Mouse (Mus musculus): ENCODE measurements around the gene Hsf5. TPM values are rescaled to one million over a fixed set of nuclear protein-coding genes. Genes with fewer than 3 reads are reported as not detected.

Hsf5 gene
- polyA plus RNA-seq, 1 experiment: not detected

DNA sequence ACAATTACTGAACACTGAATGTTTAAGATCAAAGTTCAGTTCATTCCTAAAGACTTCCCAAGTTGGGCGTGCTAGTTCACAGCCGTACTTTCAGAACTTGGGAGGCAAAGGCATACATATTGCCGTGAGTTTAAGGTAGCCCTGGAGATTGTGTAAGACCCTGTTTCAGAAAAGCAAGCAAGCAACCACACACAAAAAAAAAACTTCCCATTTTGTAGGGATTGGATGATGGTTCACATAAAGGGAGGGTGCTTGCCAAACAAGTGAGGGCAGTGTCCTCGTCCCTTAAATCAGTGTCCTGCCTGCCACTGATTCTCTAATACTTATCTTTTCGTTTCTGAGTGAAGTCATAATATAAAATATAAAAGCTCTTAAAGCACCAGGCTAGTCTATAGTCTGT, 37.7 kb downstream of the Hsf5 start:
- Histone ChIP-seq H3K4me1 (ENCODE audit: control insufficient read depth, insufficient read depth, insufficient read length, low read length) (no peaks in the 10 kb centered on the region), H3K27ac (replicated peaks; ENCODE audit: low read depth, low read length) (no peak overlapping the region), H3K4me3 (ENCODE audit: insufficient read depth, low read depth, low read length) (no peak overlapping the region)

GRCm38 (mm10) chr11:87659216-87659615, 42.3 kb downstream of the Hsf5 start:
- Histone ChIP-seq H3K4me1 (ENCODE audit: control insufficient read depth, insufficient read depth, insufficient read length, low read length) (no peaks in the 10 kb centered on the region), H3K27ac (replicated peaks; ENCODE audit: low read depth, low read length) (no peak overlapping the region), H3K4me3 (ENCODE audit: insufficient read depth, low read depth, low read length) (no peak overlapping the region)

- Histone ChIP-seq H3K4me1 (ENCODE audit: control insufficient read depth, insufficient read depth, insufficient read length, low read length) (no peaks in the 10 kb centered on the region), H3K27ac (replicated peaks; ENCODE audit: low read depth, low read length) (no peak within 1 kb of the TSS), H3K4me3 (ENCODE audit: insufficient read depth, low read depth, low read length) (peak within 1 kb of the TSS; percentile 56)
These were observed 45.4 kb downstream of the Hsf5 start, which contains the start of gene Rnf43 for GRCm38 (mm10) chr11:87662407-87662806. Rnf43 (plus strand) TSS chr11:87662722.

- Histone ChIP-seq H3K4me1 (ENCODE audit: control insufficient read depth, insufficient read depth, insufficient read length, low read length) (no peaks in the 10 kb centered on the region), H3K27ac (replicated peaks; ENCODE audit: low read depth, low read length) (no peak overlapping the region), H3K4me3 (ENCODE audit: insufficient read depth, low read depth, low read length) (peak overlapping the region; percentile 56)
These were observed 45.9 kb downstream of the Hsf5 start for GRCm38 (mm10) chr11:87662822-87663221.

- Histone ChIP-seq H3K4me1 (ENCODE audit: control insufficient read depth, insufficient read depth, insufficient read length, low read length) (no peaks in the 10 kb centered on the region), H3K27ac (replicated peaks; ENCODE audit: low read depth, low read length) (no peak overlapping the region)
These were observed 47.0 kb downstream of the Hsf5 start for GRCm38 (mm10) chr11:87663948-87664347.

GRCm38 (mm10) chr11:87664521-87664920, 47.6 kb downstream of the Hsf5 start:
- no peak overlapping the region for H3K4me3 ChIP-seq (ENCODE audit: insufficient read depth, low read depth, low read length)
- H3K4me1 ChIP-seq (ENCODE audit: control insufficient read depth, insufficient read depth, insufficient read length, low read length): no peaks in the 10 kb centered on the region
- H3K27ac ChIP-seq (replicated peaks; ENCODE audit: low read depth, low read length): no peak overlapping the region

More at GRCm38 (mm10) chr11:87663948-87664347, 47.0 kb downstream of the Hsf5 start:
- H3K4me3 ChIP-seq (ENCODE audit: insufficient read depth, low read depth, low read length): no peak overlapping the region

GRCm38 (mm10) chr11:87665224-87665623, 48.3 kb downstream of the Hsf5 start:
- no peak overlapping the region for H3K4me3 ChIP-seq (ENCODE audit: insufficient read depth, low read depth, low read length)
- H3K27ac ChIP-seq (replicated peaks; ENCODE audit: low read depth, low read length): no peak overlapping the region
- H3K4me1 ChIP-seq (ENCODE audit: control insufficient read depth, insufficient read depth, insufficient read length, low read length): no peaks in the 10 kb centered on the region

GRCm38 (mm10) chr11:87665658-87666057, 48.7 kb downstream of the Hsf5 start:
- no peak overlapping the region for H3K4me3 ChIP-seq (ENCODE audit: insufficient read depth, low read depth, low read length)

GRCm38 (mm10) chr11:87666256-87667035, 49.5 kb downstream of the Hsf5 start:
- Histone ChIP-seq H3K4me1 (ENCODE audit: control insufficient read depth, insufficient read depth, insufficient read length, low read length) (no peaks in the 10 kb centered on the region), H3K4me3 (ENCODE audit: insufficient read depth, low read depth, low read length) (no peak overlapping the region), H3K27ac (replicated peaks; ENCODE audit: low read depth, low read length) (no peak overlapping the region)

More at GRCm38 (mm10) chr11:87665658-87666057, 48.7 kb downstream of the Hsf5 start:
- H3K4me1 ChIP-seq (ENCODE audit: control insufficient read depth, insufficient read depth, insufficient read length, low read length): no peaks in the 10 kb centered on the region
- no peak overlapping the region for H3K27ac ChIP-seq (replicated peaks; ENCODE audit: low read depth, low read length)

- H3K4me3 ChIP-seq (ENCODE audit: insufficient read depth, low read depth, low read length): no peak overlapping the region
- H3K27ac ChIP-seq (replicated peaks; ENCODE audit: low read depth, low read length): no peak overlapping the region
- H3K4me1 ChIP-seq (ENCODE audit: control insufficient read depth, insufficient read depth, insufficient read length, low read length): no peaks in the 10 kb centered on the region
These were observed 50.4 kb downstream of the Hsf5 start for GRCm38 (mm10) chr11:87667107-87668090.

- H3K27ac ChIP-seq (replicated peaks; ENCODE audit: low read depth, low read length): no peak overlapping the region
- no peak overlapping the region for H3K4me3 ChIP-seq (ENCODE audit: insufficient read depth, low read depth, low read length)
These were observed 56.3 kb downstream of the Hsf5 start for GRCm38 (mm10) chr11:87673282-87673681.

GRCm38 (mm10) chr11:87675606-87676005, 58.6 kb downstream of the Hsf5 start:
- Histone ChIP-seq H3K27ac (replicated peaks; ENCODE audit: low read depth, low read length) (no peak overlapping the region), H3K4me1 (ENCODE audit: control insufficient read depth, insufficient read depth, insufficient read length, low read length) (no peaks in the 10 kb centered on the region), H3K4me3 (ENCODE audit: insufficient read depth, low read depth, low read length) (no peak overlapping the region)

More at GRCm38 (mm10) chr11:87673282-87673681, 56.3 kb downstream of the Hsf5 start:
- H3K4me1 ChIP-seq (ENCODE audit: control insufficient read depth, insufficient read depth, insufficient read length, low read length): no peaks in the 10 kb centered on the region

DNA sequence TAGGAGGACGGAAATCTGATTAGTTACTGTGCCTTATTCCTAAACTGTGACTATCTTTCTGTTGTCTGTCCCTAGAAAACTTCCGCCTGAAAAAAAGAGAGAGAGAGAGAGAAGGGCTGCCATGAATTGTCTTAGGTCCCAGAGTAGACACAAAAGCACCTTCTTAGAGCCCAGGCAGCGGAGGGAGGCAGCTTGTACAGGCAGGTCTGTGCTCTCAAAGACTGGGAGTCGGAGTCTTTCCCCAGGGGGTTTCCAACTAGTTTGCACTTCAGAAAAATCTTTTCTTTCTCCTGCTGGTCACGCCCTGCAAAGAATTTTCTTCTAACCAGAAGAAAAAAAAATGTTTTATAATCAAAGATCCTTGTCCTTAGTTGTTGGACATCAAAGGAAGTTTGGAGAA, 60.8 kb downstream of the Hsf5 start:
- H3K4me3 ChIP-seq (ENCODE audit: insufficient read depth, low read depth, low read length): no peak overlapping the region
- no peaks in the 10 kb centered on the region for H3K4me1 ChIP-seq (ENCODE audit: control insufficient read depth, insufficient read depth, insufficient read length, low read length)
- H3K27ac ChIP-seq (replicated peaks; ENCODE audit: low read depth, low read length): no peak overlapping the region

- Histone ChIP-seq H3K27ac (replicated peaks; ENCODE audit: low read depth, low read length) (no peak overlapping the region), H3K4me3 (ENCODE audit: insufficient read depth, low read depth, low read length) (no peak overlapping the region), H3K4me1 (ENCODE audit: control insufficient read depth, insufficient read depth, insufficient read length, low read length) (no peaks in the 10 kb centered on the region)
These were observed 61.6 kb downstream of the Hsf5 start for GRCm38 (mm10) chr11:87678545-87678944.

GRCm38 (mm10) chr11:87678976-87679375, 62.0 kb downstream of the Hsf5 start:
- H3K4me3 ChIP-seq (ENCODE audit: insufficient read depth, low read depth, low read length): no peak overlapping the region
- no peak overlapping the region for H3K27ac ChIP-seq (replicated peaks; ENCODE audit: low read depth, low read length)
- H3K4me1 ChIP-seq (ENCODE audit: control insufficient read depth, insufficient read depth, insufficient read length, low read length): no peaks in the 10 kb centered on the region

Data from brown adipose tissue, adult 24 weeks (tissue).